Mouse (Mus musculus) embryonic fibroblast, embryonic 13.5 days (primary cell): Measurements from ENCODE around the gene Mtmr11. TPM values are rescaled to one million over a fixed set of nuclear protein-coding genes. Genes with fewer than 3 reads are reported as not detected.
"Not testable (repeated sequence)": the region's sequence is repeated elsewhere in the genome, so short reads cannot be mapped to it uniquely, and the experiment has no call there.

Experiments
- H3K27ac ChIP-seq: 2 replicates; pipeline ENCODE4 v1.5.1; 2012; ENCODE audit warnings: low read length, control low read depth, inconsistent platforms; ENCODE audit not compliant: insufficient read depth
- H3K4me1 ChIP-seq: 2 replicates; pipeline ENCODE4 v1.6.1; 2011; ENCODE audit warnings: low read length; ENCODE audit not compliant: control insufficient read depth, insufficient read depth
- H3K4me3 ChIP-seq: 2 replicates; pipeline ENCODE4 v1.5.1; 2011; ENCODE audit warnings: mild to moderate bottlenecking, control low read depth, low read length; ENCODE audit not compliant: insufficient read depth
- CTCF ChIP-seq: IDR thresholded peaks from 2 replicates; pipeline ENCODE4 v1.5.1; 2011; ENCODE audit warnings: mild to moderate bottlenecking, control low read depth, low read length, moderate library complexity, borderline replicate concordance; ENCODE audit not compliant: insufficient read depth
- POLR2A ChIP-seq: IDR thresholded peaks from 2 replicates; pipeline ENCODE4 v1.6.1; 2011; ENCODE audit warnings: low read depth, mild to moderate bottlenecking, control low read depth, low read length, moderate library complexity
- polyA plus RNA-seq: library from polyadenylated mRNA; stranded (reverse); fragments of >200 nt; gene quantifications from 2 replicates; pipeline ENCODE4 v1.2.4, GENCODE M21; 2011; ENCODE audit warnings: low read depth; ENCODE audit not compliant: missing spikeins, insufficient read length

The Mtmr11 gene
- polyA plus RNA-seq, 1 experiment = 52.6 TPM

DNA sequence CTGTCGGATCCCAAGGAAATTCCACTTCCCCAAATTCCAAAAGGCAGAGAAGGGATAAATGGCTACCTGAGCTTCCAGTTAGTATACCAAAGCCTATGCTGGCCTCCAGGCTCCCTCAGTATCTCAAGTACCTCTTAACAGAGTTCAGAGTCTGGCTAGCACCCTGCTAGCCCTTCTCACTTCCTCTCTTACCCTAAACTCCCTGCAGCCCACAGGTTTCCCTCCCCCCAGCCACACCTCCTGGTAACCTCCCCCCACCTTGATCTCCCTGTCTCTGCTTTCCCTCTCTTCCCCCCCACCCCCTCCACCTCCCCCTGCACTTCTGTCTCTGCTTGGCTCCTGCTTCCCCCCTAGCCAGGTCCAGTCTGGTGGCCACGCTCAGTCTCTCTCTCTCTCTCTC, 37.9 kb downstream of the Mtmr11 start:
- TF ChIP-seq POLR2A = no peak
- TF ChIP-seq CTCF = no peak
- no peak overlapping the region for H3K27ac ChIP-seq
- no peaks in the 10 kb centered on the region for H3K4me1 ChIP-seq
- H3K4me3 ChIP-seq = no peak overlapping the region

DNA sequence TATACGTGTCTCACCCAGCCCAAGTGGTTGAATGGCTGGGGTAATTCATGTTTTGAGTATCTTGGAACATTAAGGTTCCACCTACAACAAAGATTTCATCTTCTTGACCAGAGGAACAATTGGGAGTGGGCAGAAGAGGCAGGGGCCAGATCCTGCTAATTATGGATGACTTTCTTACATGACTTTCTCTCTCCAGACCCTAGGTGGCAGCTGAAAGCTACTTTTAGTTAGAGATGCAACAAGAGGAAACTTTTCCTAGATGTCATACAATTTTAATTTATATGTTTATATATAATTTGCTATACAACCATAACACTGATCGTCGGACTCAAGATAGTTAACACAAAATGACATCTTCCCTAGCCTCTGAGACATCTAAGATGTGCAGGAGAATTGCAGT, 46.0 kb downstream of the Mtmr11 start:
- TF ChIP-seq POLR2A (no peak), CTCF (no peak)
- no peaks in the 10 kb centered on the region for H3K4me1 ChIP-seq
- H3K27ac ChIP-seq = no peak overlapping the region
- no peak overlapping the region for H3K4me3 ChIP-seq

DNA sequence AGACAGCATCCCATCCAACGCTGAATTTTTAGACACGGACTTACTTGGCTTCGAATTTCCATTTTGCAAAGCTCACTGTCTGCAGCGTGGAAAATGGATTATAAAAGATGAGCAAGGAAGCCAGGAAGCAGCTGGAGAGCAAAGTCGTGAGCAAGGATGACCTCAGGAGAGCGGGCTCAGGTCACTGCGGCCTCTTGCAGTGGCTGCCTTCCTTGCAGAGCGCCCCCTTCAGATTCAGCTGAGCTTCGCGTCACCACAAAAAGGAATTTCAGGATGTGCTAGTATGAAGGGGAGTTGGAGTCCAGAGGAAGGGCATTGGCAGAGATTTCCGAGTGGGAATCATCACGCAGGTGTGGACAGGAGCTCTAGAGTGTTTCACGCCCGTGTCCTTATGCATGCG, 47.4 kb downstream of the Mtmr11 start:
- TF ChIP-seq CTCF (peak; percentile 29; the same call in 1 of the 2 replicates), POLR2A (no peak)
- Histone ChIP-seq H3K4me1 (no peaks in the 10 kb centered on the region), H3K4me3 (no peak overlapping the region)

DNA sequence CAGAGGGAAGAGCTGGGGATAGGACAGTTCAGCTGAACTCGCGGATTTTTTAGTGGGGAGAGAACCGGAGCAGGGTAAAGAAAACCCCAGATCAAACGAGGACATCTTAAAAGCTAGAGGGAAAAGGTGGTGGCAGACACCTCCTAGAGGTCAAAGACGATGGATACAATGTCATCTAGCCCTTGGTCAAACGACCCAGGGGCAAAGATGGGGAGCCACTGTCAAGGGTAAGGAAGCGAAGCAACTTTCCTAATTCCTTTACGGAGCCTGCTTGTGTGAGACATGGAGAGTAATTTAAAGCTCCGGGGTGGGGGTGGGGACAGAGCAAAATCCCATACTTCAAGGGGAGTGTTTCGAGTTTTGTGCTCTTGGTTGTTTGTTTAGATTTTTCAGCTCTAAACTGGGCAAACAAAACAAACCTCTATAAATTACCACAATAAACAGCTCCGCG, 57.4 kb downstream of the Mtmr11 start:
- Histone ChIP-seq H3K4me1 (peaks cover 5% of the 10 kb centered on the region), H3K27ac (peak overlapping the region; percentile 97), H3K4me3 (peak overlapping the region; percentile 74)
- TF ChIP-seq CTCF (no peak), POLR2A (peak; percentile 49; the same call in 1 of the 2 replicates)

More for the DNA sequence above, 47.4 kb downstream of the Mtmr11 start:
- no peak overlapping the region for H3K27ac ChIP-seq

DNA sequence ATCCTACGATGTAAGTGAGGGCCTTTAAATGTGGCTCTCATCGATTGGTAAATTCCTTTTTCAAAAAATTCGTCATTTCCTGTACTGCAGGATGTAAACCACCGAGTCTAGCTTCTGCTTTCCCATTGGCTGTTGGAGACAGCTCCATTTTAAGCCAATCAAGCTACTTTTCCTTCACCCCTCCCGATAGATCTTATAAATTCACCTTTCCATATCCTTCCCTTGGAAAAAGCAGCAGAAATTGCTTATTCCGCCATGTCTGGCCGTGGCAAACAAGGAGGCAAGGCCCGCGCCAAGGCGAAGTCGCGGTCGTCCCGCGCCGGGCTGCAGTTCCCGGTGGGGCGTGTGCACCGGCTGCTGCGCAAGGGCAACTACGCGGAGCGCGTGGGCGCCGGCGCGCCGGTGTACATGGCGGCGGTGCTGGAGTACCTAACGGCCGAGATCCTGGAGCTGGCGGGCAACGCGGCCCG, 57.9 kb downstream of the Mtmr11 start, which contains the start of the genes Bola1 and Hist2h2ab:
Gene Bola1, minus strand, starts transcription at position 49 of the 470 bp plus-strand sequence.
Gene Hist2h2ab, plus strand, starts transcription at position 205 of the 470 bp plus-strand sequence.
- Histone ChIP-seq H3K4me3 (peak within 1 kb of the TSS; percentile 74), H3K4me1 (peaks cover 5% of the 10 kb centered on the region), H3K27ac (peak within 1 kb of the TSS; percentile 97)
- TF ChIP-seq CTCF (no peak), POLR2A (peak; percentile 78)

DNA sequence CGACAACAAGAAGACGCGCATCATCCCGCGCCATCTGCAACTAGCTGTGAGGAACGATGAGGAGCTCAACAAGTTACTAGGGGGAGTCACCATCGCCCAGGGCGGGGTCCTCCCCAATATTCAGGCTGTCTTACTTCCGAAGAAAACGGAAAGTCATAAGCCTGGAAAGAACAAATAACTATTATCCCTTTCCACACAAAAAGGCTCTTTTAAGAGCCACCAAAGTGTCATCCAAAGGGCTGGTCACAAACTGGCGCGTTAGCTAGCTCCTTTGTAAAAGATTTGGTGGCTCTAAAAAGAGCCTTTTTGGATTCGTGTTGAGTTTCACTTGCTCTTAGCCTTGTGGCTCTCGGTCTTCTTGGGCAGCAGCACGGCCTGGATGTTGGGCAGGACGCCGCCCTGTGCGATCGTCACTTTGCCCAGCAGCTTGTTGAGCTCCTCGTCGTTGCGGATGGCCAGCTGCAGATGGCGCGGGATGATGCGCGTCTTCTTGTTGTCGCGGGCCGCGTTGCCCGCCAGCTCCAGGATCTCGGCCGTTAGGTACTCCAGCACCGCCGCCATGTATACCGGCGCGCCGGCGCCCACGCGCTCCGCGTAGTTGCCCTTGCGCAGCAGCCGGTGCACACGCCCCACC, 58.4 kb downstream of the Mtmr11 start:
- not testable (repeated sequence) for H3K4me1 ChIP-seq
- peak overlapping the region; percentile 97 for H3K27ac ChIP-seq
- peak; percentile 23 for TF ChIP-seq POLR2A
- peak overlapping the region; percentile 74 for H3K4me3 ChIP-seq

DNA sequence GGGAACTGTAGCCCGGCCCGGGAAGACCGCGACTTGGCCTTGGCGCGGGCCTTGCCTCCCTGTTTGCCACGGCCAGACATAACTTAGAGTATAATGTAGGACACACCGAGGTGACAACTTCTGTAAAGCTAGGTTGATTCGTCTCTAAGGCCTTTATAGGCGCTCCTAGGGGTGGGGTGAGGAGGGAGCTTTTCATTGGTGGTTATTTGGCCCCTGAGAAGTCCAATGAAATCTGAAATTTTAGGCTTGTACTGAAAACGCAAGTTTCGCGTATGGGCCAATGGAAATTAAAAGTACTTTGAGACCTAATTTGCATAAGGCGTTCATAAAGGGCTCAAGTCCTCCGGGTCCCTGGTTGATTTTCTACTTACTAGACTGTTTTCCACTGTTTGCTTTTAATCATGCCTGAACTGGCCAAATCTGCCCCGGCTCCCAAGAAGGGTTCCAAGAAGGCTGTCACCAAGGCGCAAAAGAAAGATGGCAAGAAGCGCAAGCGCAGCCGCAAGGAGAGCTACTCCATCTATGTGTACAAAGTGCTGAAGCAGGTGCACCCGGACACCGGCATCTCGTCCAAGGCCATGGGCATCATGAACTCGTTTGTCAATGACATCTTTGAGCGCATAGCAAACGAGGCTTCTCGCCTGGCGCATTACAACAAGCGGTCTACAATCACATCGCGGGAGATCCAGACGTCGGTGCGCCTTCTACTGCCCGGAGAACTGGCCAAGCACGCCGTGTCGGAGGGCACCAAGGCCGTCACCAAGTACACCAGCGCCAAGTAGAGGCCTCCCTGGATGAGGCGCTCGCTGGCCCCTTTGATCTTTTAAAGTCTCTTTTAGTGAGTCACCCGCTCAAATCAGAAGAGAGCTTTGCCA, 59.2 kb downstream of the Mtmr11 start, which contains the start of the genes Hist2h2ac and Hist2h2be:
Gene Hist2h2ac, minus strand, starts transcription at position 116 of the 875 bp plus-strand sequence.
Gene Hist2h2be, plus strand, starts transcription at position 355 of the 875 bp plus-strand sequence.
- H3K4me3 ChIP-seq = peak within 1 kb of the TSS; percentile 74
- H3K27ac ChIP-seq = peak within 1 kb of the TSS; percentile 97
- peaks cover 5% of the 10 kb centered on the region for H3K4me1 ChIP-seq
- peak; percentile 94 for TF ChIP-seq POLR2A
- TF ChIP-seq CTCF = no peak

Other genes starting within 250 kb of the Mtmr11 start
- 161 and 235 TPM in 2 replicates for gene Anp32e, start 232.8 kb upstream of the Mtmr11 start, polyA plus RNA-seq
- 53.5 and 57.7 TPM in 2 replicates for gene Plekho1, start 166.0 kb upstream of the Mtmr11 start, polyA plus RNA-seq
- gene Vps45, start 103.5 kb upstream of the Mtmr11 start, polyA plus RNA-seq = 15.5 and 15.6 TPM in 2 replicates
- 26.0 and 30.0 TPM in 2 replicates for gene Otud7b, start 57.5 kb upstream of the Mtmr11 start, polyA plus RNA-seq
- gene Sf3b4, start 10.3 kb downstream of the Mtmr11 start, polyA plus RNA-seq = 63.3 and 70.6 TPM in 2 replicates
- gene Sv2a, start 19.1 kb downstream of the Mtmr11 start, polyA plus RNA-seq = 1.8 and 2.0 TPM in 2 replicates
- 9.6 and 10.4 TPM in 2 replicates for gene Bola1, start 57.7 kb downstream of the Mtmr11 start, polyA plus RNA-seq
- gene Hist2h2ab, start 57.9 kb downstream of the Mtmr11 start, polyA plus RNA-seq = not detected in 2 replicates
- gene Hist2h2ac, start 58.9 kb downstream of the Mtmr11 start, polyA plus RNA-seq = 4.4 and 5.3 TPM in 2 replicates
- gene Hist2h2be, start 59.1 kb downstream of the Mtmr11 start, polyA plus RNA-seq = 1.1 and 1.2 TPM in 2 replicates
- 10.0 and 16.5 TPM in 2 replicates for gene Hist2h3c2, start 77.1 kb downstream of the Mtmr11 start, polyA plus RNA-seq
- not detected in 2 replicates for gene Hist2h2aa2, start 78.3 kb downstream of the Mtmr11 start, polyA plus RNA-seq
- 9.2 and 11.1 TPM in 2 replicates for gene Hist2h2aa1, start 83.5 kb downstream of the Mtmr11 start, polyA plus RNA-seq
- gene Hist2h3c1, start 84.7 kb downstream of the Mtmr11 start, polyA plus RNA-seq = not detected in 2 replicates
- gene Hist2h4, start 101.3 kb downstream of the Mtmr11 start, polyA plus RNA-seq = 2.5 and 3.7 TPM in 2 replicates
- 2.6 and 7.5 TPM in 2 replicates for gene Hist2h3b, start 106.7 kb downstream of the Mtmr11 start, polyA plus RNA-seq
- gene Hist2h2bb, start 107.7 kb downstream of the Mtmr11 start, polyA plus RNA-seq = 11.0 and 16.1 TPM in 2 replicates
- gene Fcgr1, start 132.0 kb downstream of the Mtmr11 start, polyA plus RNA-seq = 0.61 TPM in 1 of 2 replicates, not detected in the other